Mouse (Mus musculus) bone marrow, adult 2 months (tissue): ENCODE data around the gene Rasef. TPM values are rescaled to one million over a fixed set of nuclear protein-coding genes. Genes with fewer than 3 reads are reported as not detected.

Experiments used
- polyA plus RNA-seq: library from polyadenylated mRNA; stranded (reverse); fragments of >200 nt; gene quantifications from 2 replicates; pipeline ENCODE4 v1.2.4, GENCODE M21; 2011; ENCODE audit warnings: low replicate concordance; ENCODE audit not compliant: missing spikeins, insufficient read depth, insufficient read length

Gene Rasef
- polyA plus RNA-seq, 1 experiment, result not detected

Other genes starting within 250 kb of the Rasef start
- gene Gm11238, start 183.1 kb downstream of the Rasef start, polyA plus RNA-seq, result not detected in 2 replicates
- gene Gm11237, start 168.0 kb downstream of the Rasef start, polyA plus RNA-seq, result not detected in 2 replicates
- not detected in 2 replicates for gene Gm11236, start 152.9 kb downstream of the Rasef start, polyA plus RNA-seq
- not detected in 2 replicates for gene Gm11239, start 122.6 kb downstream of the Rasef start, polyA plus RNA-seq
- gene Gm428, start 107.5 kb downstream of the Rasef start, polyA plus RNA-seq, result not detected in 2 replicates
- not detected in 2 replicates for gene Gm11758, start 85.3 kb upstream of the Rasef start, polyA plus RNA-seq
- not detected in 2 replicates for gene Gm11757, start 100.1 kb upstream of the Rasef start, polyA plus RNA-seq
- gene Gm13871, start 115.0 kb upstream of the Rasef start, polyA plus RNA-seq, result not detected in 2 replicates
- not detected in 2 replicates for gene Gm11756, start 129.8 kb upstream of the Rasef start, polyA plus RNA-seq
- gene 2310002L09Rik, start 159.9 kb upstream of the Rasef start, polyA plus RNA-seq, result not detected in 2 replicates
- gene Frmd3, start 222.4 kb upstream of the Rasef start, polyA plus RNA-seq, result 0.40 and 1.1 TPM in 2 replicates